Mouse (Mus musculus) heart, adult 9 months (tissue): Measurements from ENCODE around the gene AC141477.1.

ENCODE experiments used
- DNase-seq, 2 experiments: peaks; one replicate each; pipeline ENCODE4 v3.0.0; 2022; ENCODE audit warnings: low spot score in 2 of 2

AC141477.1 gene

GRCm38 (mm10) chr10:76440281-76440680, at the start of gene AC141477.1:
TSS of gene AC141477.1 (minus strand) at chr10:76440444.
- DNase-seq: no peak

GRCm38 (mm10) chr10:76489205-76489604, 49.0 kb upstream of the AC141477.1 start:
- DNase-seq: no peak

- no peak for DNase-seq
These were observed 48.0 kb upstream of the AC141477.1 start for GRCm38 (mm10) chr10:76488265-76488664.

GRCm38 (mm10) chr10:76486302-76486701, 46.1 kb upstream of the AC141477.1 start:
- DNase-seq: no peak

GRCm38 (mm10) chr10:76481480-76481879, 41.2 kb upstream of the AC141477.1 start:
- no peak for DNase-seq

GRCm38 (mm10) chr10:76480851-76481250, 40.6 kb upstream of the AC141477.1 start:
- no peak for DNase-seq

GRCm38 (mm10) chr10:76473759-76474158, 33.5 kb upstream of the AC141477.1 start:
- no peak for DNase-seq

- DNase-seq: peak; percentile 75 to 84
These were observed 28.2 kb upstream of the AC141477.1 start, which contains the start of the genes Mcm3ap and Ybey for GRCm38 (mm10) chr10:76468203-76469162. TSS of gene Mcm3ap (plus strand) at chr10:76468927. TSS of gene Ybey (minus strand) at chr10:76469114.

GRCm38 (mm10) chr10:76462721-76463120, 22.5 kb upstream of the AC141477.1 start:
- DNase-seq: no peak

- no peak for DNase-seq
These were observed 22.1 kb upstream of the AC141477.1 start for GRCm38 (mm10) chr10:76462312-76462711.

GRCm38 (mm10) chr10:76461255-76461654, 21.0 kb upstream of the AC141477.1 start:
- DNase-seq: no peak

GRCm38 (mm10) chr10:76455289-76455688, 15.0 kb upstream of the AC141477.1 start:
- DNase-seq: peak in 1 of 2 experiments; percentile 21

- no peak for DNase-seq
These were observed 8.6 kb upstream of the AC141477.1 start, which contains the start of gene 2610028H24Rik for GRCm38 (mm10) chr10:76448851-76449250. TSS of gene 2610028H24Rik (plus strand) at chr10:76449081.

- DNase-seq: peak; percentile 41 to 62
These were observed 7.4 kb upstream of the AC141477.1 start for GRCm38 (mm10) chr10:76447406-76448229.

- DNase-seq: peak in 1 of 2 experiments; percentile 19
These were observed 5.9 kb upstream of the AC141477.1 start for GRCm38 (mm10) chr10:76445996-76446681.

- DNase-seq: peak; percentile 97 to 98
These were observed 2.2 kb upstream of the AC141477.1 start, which contains the start of gene Pcnt for GRCm38 (mm10) chr10:76442178-76443088. TSS of gene Pcnt (minus strand) at chr10:76442786.

GRCm38 (mm10) chr10:76439107-76439890, 945 bp downstream of the AC141477.1 start:
- no peak for DNase-seq

- DNase-seq: no peak
These were observed 6.3 kb downstream of the AC141477.1 start for GRCm38 (mm10) chr10:76433925-76434324.

- DNase-seq: no peak
These were observed 14.6 kb downstream of the AC141477.1 start for GRCm38 (mm10) chr10:76425674-76426073.
